Mouse (Mus musculus) MEL (cell line): ENCODE measurements around the gene Kctd6. TPM values are rescaled to one million over a fixed set of nuclear protein-coding genes. Genes with fewer than 3 reads are reported as not detected.
A peak's percentile ranks its signal among the peaks of the same experiment; 100 is the strongest.

ENCODE experiments used
- DNase-seq: peaks from one replicate; pipeline ENCODE4 v3.0.0; 2011; ENCODE audit warnings: low read depth, low spot score
- H3K27ac ChIP-seq: 2 replicates; pipeline ENCODE4 v1.5.1; 2012; ENCODE audit warnings: low read depth, mild to moderate bottlenecking, control low read depth, low read length, moderate library complexity; ENCODE audit not compliant: control insufficient read depth
- H3K27me3 ChIP-seq, 2 experiments: fragments of 150-350 bp in 1 of 2; sonication (generic) in 1 of 2; 2 replicates each; pipeline ENCODE4 v1.6.1; 2012; ENCODE audit warnings: low read length in 2 of 2, mild to moderate bottlenecking in 2 of 2, improper control_type of control experiment in 1 of 2, moderate library complexity in 1 of 2; ENCODE audit not compliant: insufficient read depth in 2 of 2, control insufficient read depth in 1 of 2
- H3K36me3 ChIP-seq, 2 experiments: 2 replicates each; pipeline ENCODE4 v1.6.1; 2012 to 2014; ENCODE audit warnings: low read length in 2 of 2, improper control_type of control experiment in 1 of 2, inconsistent platforms in 1 of 2, mild to moderate bottlenecking in 1 of 2; ENCODE audit not compliant: insufficient read depth in 2 of 2, control insufficient read depth in 1 of 2
- H3K4me1 ChIP-seq, 2 experiments: fragments of 150-350 bp in 1 of 2; sonication (generic) in 1 of 2; 2 replicates each; pipeline ENCODE4 v1.6.1; 2012; ENCODE audit warnings: low read length in 2 of 2, improper control_type of control experiment in 1 of 2, mild to moderate bottlenecking in 1 of 2; ENCODE audit not compliant: insufficient read depth in 2 of 2, control insufficient read depth in 1 of 2
- H3K4me3 ChIP-seq, 2 experiments: fragments of 150-350 bp in 1 of 2; sonication (generic) in 1 of 2; 2 replicates each; pipeline ENCODE4 v1.5.1; 2012; ENCODE audit warnings: low read depth in 2 of 2, low read length in 2 of 2, mild to moderate bottlenecking in 2 of 2, moderate library complexity in 2 of 2, control low read depth in 1 of 2, improper control_type of control experiment in 1 of 2; ENCODE audit not compliant: control insufficient read depth in 1 of 2, insufficient read depth in 1 of 2
- H3K79me2 ChIP-seq: 2 replicates; pipeline ENCODE4 v1.6.1; 2012; ENCODE audit warnings: mild to moderate bottlenecking, low read length, moderate library complexity; ENCODE audit not compliant: control insufficient read depth, poor library complexity, insufficient read depth
- H3K9ac ChIP-seq: 2 replicates; pipeline ENCODE4 v1.6.1; 2012; ENCODE audit warnings: low read depth, mild to moderate bottlenecking, control low read depth, low read length, moderate library complexity; ENCODE audit not compliant: control insufficient read depth, poor library complexity, severe bottlenecking
- H3K9me3 ChIP-seq: fragments of 150-350 bp; sonication (generic); replicated peaks from 2 replicates; pipeline ENCODE4 v1.6.1; 2012; ENCODE audit warnings: mild to moderate bottlenecking, low read length, improper control_type of control experiment, moderate library complexity; ENCODE audit not compliant: insufficient read depth
- BHLHE40 ChIP-seq: IDR thresholded peaks from 2 replicates; pipeline ENCODE4 v1.6.1; 2012; ENCODE audit warnings: low read depth, mild to moderate bottlenecking, inconsistent platforms, low read length, improper control_type of control experiment, borderline replicate concordance
- CTCF ChIP-seq, 3 experiments: IDR thresholded peaks in 2 of 3; conservative IDR thresholded peaks in 1 of 3; 2 replicates each; pipeline ENCODE4 v1.5.1; 2011 to 2012; ENCODE audit warnings: low read length in 3 of 3, low read depth in 2 of 3, mild to moderate bottlenecking in 2 of 3, improper control_type of control experiment in 1 of 3, inconsistent platforms in 1 of 3, mixed read lengths in 1 of 3, moderate library complexity in 1 of 3; ENCODE audit not compliant: control insufficient read depth in 1 of 3, insufficient read depth in 1 of 3, poor library complexity in 1 of 3, severe bottlenecking in 1 of 3
- E2F4 ChIP-seq: IDR thresholded peaks from 2 replicates; pipeline ENCODE4 v1.6.1; 2011; ENCODE audit warnings: low read depth, low read length, improper control_type of control experiment, borderline replicate concordance
- GABPA ChIP-seq: IDR thresholded peaks from 2 replicates; pipeline ENCODE4 v1.6.1; 2012; ENCODE audit warnings: low read depth, mild to moderate bottlenecking, inconsistent platforms, low read length, improper control_type of control experiment, moderate library complexity
- HCFC1 ChIP-seq: IDR thresholded peaks from 2 replicates; pipeline ENCODE4 v1.6.1; 2012; ENCODE audit warnings: low read depth, mild to moderate bottlenecking, inconsistent platforms, low read length, improper control_type of control experiment, moderate library complexity
- JUND ChIP-seq: IDR thresholded peaks from 2 replicates; pipeline ENCODE4 v1.6.1; 2011; ENCODE audit warnings: low read depth, mild to moderate bottlenecking, improper control_type of control experiment, low read length
- MAZ ChIP-seq: IDR thresholded peaks from 2 replicates; pipeline ENCODE4 v1.6.1; 2012; ENCODE audit warnings: low read depth, mild to moderate bottlenecking, inconsistent platforms, low read length, improper control_type of control experiment
- NELFE ChIP-seq: IDR thresholded peaks from 2 replicates; pipeline ENCODE4 v1.6.1; 2011; ENCODE audit warnings: low read depth, low read length, improper control_type of control experiment
- POLR2AphosphoS2 ChIP-seq: IDR thresholded peaks from 2 replicates; pipeline ENCODE4 v1.6.1; 2011; ENCODE audit warnings: low read length, improper control_type of control experiment
- RAD21 ChIP-seq: IDR thresholded peaks from 2 replicates; pipeline ENCODE4 v1.6.1; 2011; ENCODE audit warnings: mild to moderate bottlenecking, low read depth, low read length, improper control_type of control experiment
- SIN3A ChIP-seq: IDR thresholded peaks from 2 replicates; pipeline ENCODE4 v1.6.1; 2012; ENCODE audit warnings: low read length, improper control_type of control experiment, inconsistent platforms
- SMC3 ChIP-seq: IDR thresholded peaks from 2 replicates; pipeline ENCODE4 v1.6.1; 2011; ENCODE audit warnings: low read depth, low read length, improper control_type of control experiment
- TCF12 ChIP-seq: IDR thresholded peaks from 2 replicates; pipeline ENCODE4 v1.6.1; 2014; ENCODE audit warnings: low read depth, mild to moderate bottlenecking, inconsistent platforms, low read length, improper control_type of control experiment, moderate library complexity
- UBTF ChIP-seq: IDR thresholded peaks from 2 replicates; pipeline ENCODE4 v1.6.1; 2012; ENCODE audit warnings: low read depth, mild to moderate bottlenecking, inconsistent platforms, low read length, improper control_type of control experiment, moderate library complexity, borderline replicate concordance; ENCODE audit not compliant: insufficient read depth
- USF1 ChIP-seq: IDR thresholded peaks from 2 replicates; pipeline ENCODE4 v1.6.1; 2014; ENCODE audit warnings: low read depth, mild to moderate bottlenecking, inconsistent platforms, low read length, improper control_type of control experiment, moderate library complexity
- ZC3H11A ChIP-seq: IDR thresholded peaks from 2 replicates; pipeline ENCODE4 v1.6.1; 2012; ENCODE audit warnings: low read depth, mild to moderate bottlenecking, inconsistent platforms, low read length, improper control_type of control experiment
- ZNF384 ChIP-seq: IDR thresholded peaks from 2 replicates; pipeline ENCODE4 v1.6.1; 2012; ENCODE audit warnings: low read depth, mild to moderate bottlenecking, inconsistent platforms, low read length, improper control_type of control experiment
- polyA plus RNA-seq, 2 experiments: library from polyadenylated mRNA; stranded (reverse) in 1 of 2; unstranded in 1 of 2; fragments of >175 nt in 1 of 2; fragments of >200 nt in 1 of 2; gene quantifications; 2 replicates each; pipeline versions ENCODE4 v1.2.1 to v1.2.4; 2012; ENCODE audit warnings: low replicate concordance in 2 of 2, low read depth in 1 of 2; ENCODE audit not compliant: insufficient read length in 2 of 2, insufficient read depth in 1 of 2, missing spikeins in 1 of 2
- total RNA-seq: library from RNA; depleted of rRNA; stranded (reverse); fragments of 300-350 nt; gene quantifications from 2 replicates; pipeline ENCODE4 v1.2.3, GENCODE M21; 2012

Gene Kctd6
- total and polyA plus RNA-seq, 3 experiments, result 3.6 to 5.5 TPM; not detected in 1

- peak; percentile 18 for DNase-seq
- Histone ChIP-seq H3K4me1 (peaks cover 0 to 4% of the 10 kb centered on the region in 2 experiments; a peak in 1 of 4 replicates), H3K27ac (no peak overlapping the region), H3K9ac (no peak overlapping the region), H3K36me3 (peaks cover 0 to 7% of the 10 kb centered on the region in 2 experiments; a peak in 2 of 4 replicates), H3K9me3 (no peaks in the 10 kb centered on the region), H3K27me3 (peaks cover 0 to 2% of the 10 kb centered on the region in 2 experiments), H3K79me2 (peaks cover 11% of the 10 kb centered on the region), H3K4me3 (no peak overlapping the region)
- TF ChIP-seq ZNF384 (no peak), SMC3 (no peak), CTCF (IDR thresholded peaks at IDR 0.05 in 2 of 3, conservative IDR thresholded peaks at IDR 0.05 in 1 of 3; ENCODE audit: control insufficient read depth in 1 of 3, insufficient read depth in 1 of 3, low read depth in 2 of 3, low read length in 3 of 3, poor library complexity in 1 of 3, severe bottlenecking in 1 of 3) (no peak), TCF12 (no peak), RAD21 (no peak), ZC3H11A (no peak), USF1 (no peak), BHLHE40 (no peak), MAZ (no peak)
These were observed 37.7 kb upstream of the Kctd6 start for GRCm38 (mm10) chr14:8176251-8176650.

DNA sequence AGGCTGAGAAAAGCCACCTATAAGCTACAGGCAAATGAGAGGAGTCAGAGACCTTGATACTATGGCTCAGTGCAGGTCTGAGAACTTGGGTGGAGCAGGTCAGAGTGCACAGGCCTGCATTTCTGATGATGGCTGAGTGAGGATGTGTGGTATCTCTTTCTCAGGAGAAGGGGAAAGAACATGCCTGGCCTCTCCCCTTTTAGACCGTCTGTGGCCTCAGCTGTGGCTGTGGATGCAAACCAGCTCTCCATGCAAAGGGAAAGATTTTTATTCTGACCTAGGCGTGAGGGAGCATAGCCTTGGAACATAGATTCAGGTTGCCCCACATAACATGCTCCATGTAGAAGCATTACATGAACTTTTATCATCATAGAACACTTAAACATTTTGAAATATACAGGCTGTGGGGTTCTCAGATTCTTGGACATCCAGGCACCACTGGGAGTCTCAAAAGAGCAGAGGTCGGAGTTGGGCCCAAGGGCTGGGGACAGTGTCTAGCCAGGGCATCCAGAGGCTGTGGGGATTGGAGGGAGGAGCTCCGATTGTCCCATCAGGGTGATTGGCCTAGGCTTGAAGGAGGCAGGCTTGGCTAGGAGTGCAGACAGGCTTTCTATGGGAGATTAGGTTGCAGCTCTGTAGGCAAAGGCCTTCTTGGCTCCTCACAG lies 33.4 kb upstream of the Kctd6 start:
- Histone ChIP-seq H3K27me3 (peaks cover 0 to 2% of the 10 kb centered on the region in 2 experiments), H3K4me1 (no peaks in the 10 kb centered on the region), H3K36me3 (no peaks in the 10 kb centered on the region), H3K27ac (no peak overlapping the region), H3K9ac (no peak overlapping the region), H3K79me2 (no peaks in the 10 kb centered on the region), H3K4me3 (no peak overlapping the region), H3K9me3 (no peaks in the 10 kb centered on the region)
- DNase-seq, result no peak
- TF ChIP-seq HCFC1 (no peak), NELFE (no peak), GABPA (no peak)

- Histone ChIP-seq H3K79me2 (no peaks in the 10 kb centered on the region), H3K9me3 (no peaks in the 10 kb centered on the region), H3K4me1 (no peaks in the 10 kb centered on the region), H3K9ac (no peak overlapping the region), H3K27me3 (peaks cover 0 to 2% of the 10 kb centered on the region in 2 experiments; a peak in 3 of 4 replicates), H3K36me3 (no peaks in the 10 kb centered on the region), H3K4me3 (no peak overlapping the region), H3K27ac (no peak overlapping the region)
- TF ChIP-seq USF1, result no peak
- no peak for TF ChIP-seq GABPA
- TF ChIP-seq POLR2AphosphoS2, result no peak
- TF ChIP-seq SIN3A, result no peak
- TF ChIP-seq E2F4, result no peak
- no peak for TF ChIP-seq UBTF
- TF ChIP-seq SMC3, result peak; percentile 33
- TF ChIP-seq CTCF (IDR thresholded peaks at IDR 0.05 in 2 of 3, conservative IDR thresholded peaks at IDR 0.05 in 1 of 3; ENCODE audit: control insufficient read depth in 1 of 3, insufficient read depth in 1 of 3, low read depth in 2 of 3, low read length in 3 of 3, poor library complexity in 1 of 3, severe bottlenecking in 1 of 3), result peak; percentile 57 to 65 (median 61)
- peak; percentile 42 for TF ChIP-seq RAD21
- no peak for TF ChIP-seq JUND
- DNase-seq, result peak; percentile 50
These were observed 30.6 kb upstream of the Kctd6 start for GRCm38 (mm10) chr14:8183330-8183729.
